Mouse (Mus musculus): Measurements from ENCODE around the gene Taok2. TPM values are rescaled to one million over a fixed set of nuclear protein-coding genes. Genes with fewer than 3 reads are reported as not detected.

Gene Taok2
- total RNA-seq, 1 experiment, result 42.3 TPM

DNA sequence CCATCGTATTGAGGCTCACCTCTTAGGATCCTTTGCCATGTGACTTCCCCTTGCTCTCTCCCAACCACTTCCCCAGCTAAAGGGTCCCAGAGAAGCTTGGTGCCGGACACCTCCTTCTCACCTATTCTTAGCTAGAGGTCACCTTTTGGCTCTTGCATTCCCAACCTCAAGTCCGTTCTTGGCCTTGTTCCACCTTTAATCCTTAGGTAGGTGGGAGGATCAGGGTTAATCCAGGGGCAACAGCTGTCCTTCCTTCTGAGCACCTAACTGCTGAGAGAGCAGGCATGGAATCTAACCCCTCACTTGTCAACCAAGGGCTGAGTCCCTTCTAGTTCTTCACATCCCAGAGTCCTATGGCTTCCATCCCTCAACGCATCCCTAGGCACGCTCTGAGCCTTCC, 58.6 kb downstream of the Taok2 start:
- DNase-seq (ENCODE audit: low read depth, low spot score), result no peak
- Histone ChIP-seq H3K36me3 (ENCODE audit: control insufficient read depth, insufficient read depth, low read length, poor library complexity, severe bottlenecking) (no peaks in the 10 kb centered on the region), H3K9ac (ENCODE audit: insufficient read depth, low read depth, low read length, poor library complexity, severe bottlenecking) (no peak overlapping the region), H3K9me3 (ENCODE audit: control insufficient read depth, insufficient read depth, low read depth, low read length) (no peaks in the 10 kb centered on the region), H3K27ac (ENCODE audit: insufficient read depth, low read depth, low read length, poor library complexity, severe bottlenecking) (no peak overlapping the region), H3K4me3 (ENCODE audit: insufficient read depth in 1 of 2, low read depth in 1 of 2, low read length in 2 of 2, poor library complexity in 1 of 2, severe bottlenecking in 1 of 2) (no peak overlapping the region), H3K4me1 (ENCODE audit: control insufficient read depth in 2 of 2, insufficient read depth in 2 of 2, low read length in 2 of 2, poor library complexity in 1 of 2) (peaks cover 2 to 21% of the 10 kb centered on the region in 2 experiments; a peak in 1 of 4 replicates)
- TF ChIP-seq HCFC1 (IDR thresholded peaks at IDR 0.05; ENCODE audit: borderline replicate concordance, insufficient read depth, low read length), result no peak
- no peak for TF ChIP-seq ZNF384 (IDR thresholded peaks at IDR 0.05; ENCODE audit: low read depth, low read length)
- no peak for TF ChIP-seq CHD2 (IDR thresholded peaks at IDR 0.05; ENCODE audit: low read depth, low read length)
- TF ChIP-seq ZC3H11A (IDR thresholded peaks at IDR 0.05; ENCODE audit: borderline replicate concordance, low read depth, low read length), result no peak
- no peak for TF ChIP-seq MAFK (IDR thresholded peaks at IDR 0.05; ENCODE audit: insufficient read depth, low read depth, low read length)
- in situ Hi-C loops (cut with MboI; ENCODE audit: low sequenced_read_pairs in 2 of 2, unreplicated experiment in 2 of 2), result no loop called here

- Histone ChIP-seq H3K9ac (ENCODE audit: insufficient read depth, low read depth, low read length, poor library complexity, severe bottlenecking) (no peak overlapping the region), H3K4me3 (ENCODE audit: insufficient read depth in 1 of 2, low read depth in 1 of 2, low read length in 2 of 2, poor library complexity in 1 of 2, severe bottlenecking in 1 of 2) (no peak overlapping the region), H3K9me3 (ENCODE audit: control insufficient read depth, insufficient read depth, low read depth, low read length) (no peaks in the 10 kb centered on the region), H3K36me3 (ENCODE audit: control insufficient read depth, insufficient read depth, low read length, poor library complexity, severe bottlenecking) (no peaks in the 10 kb centered on the region), H3K27ac (ENCODE audit: insufficient read depth, low read depth, low read length, poor library complexity, severe bottlenecking) (no peak overlapping the region), H3K4me1 (ENCODE audit: control insufficient read depth in 2 of 2, insufficient read depth in 2 of 2, low read length in 2 of 2, poor library complexity in 1 of 2) (peaks cover 2 to 21% of the 10 kb centered on the region in 2 experiments; a peak in 1 of 4 replicates)
- TF ChIP-seq ZNF384 (IDR thresholded peaks at IDR 0.05; ENCODE audit: low read depth, low read length), result peak; percentile 98
- no peak for TF ChIP-seq HCFC1 (IDR thresholded peaks at IDR 0.05; ENCODE audit: borderline replicate concordance, insufficient read depth, low read length)
- no peak for DNase-seq (ENCODE audit: low read depth, low spot score)
- in situ Hi-C loops (cut with MboI; ENCODE audit: low sequenced_read_pairs in 2 of 2, unreplicated experiment in 2 of 2), result no loop called here
Observed at GRCm38 (mm10) chr7:126825403-126825802, 59.1 kb downstream of the Taok2 start.

GRCm38 (mm10) chr7:126823940-126824339, 60.6 kb downstream of the Taok2 start:
- no peak overlapping the region for H3K9ac ChIP-seq (ENCODE audit: insufficient read depth, low read depth, low read length, poor library complexity, severe bottlenecking)
- no peaks in the 10 kb centered on the region for H3K36me3 ChIP-seq (ENCODE audit: control insufficient read depth, insufficient read depth, low read length, poor library complexity, severe bottlenecking)
- no peak for DNase-seq (ENCODE audit: low read depth, low spot score)
- peaks cover 2 to 14% of the 10 kb centered on the region in 2 experiments; a peak in 1 of 4 replicates for H3K4me1 ChIP-seq (ENCODE audit: control insufficient read depth in 2 of 2, insufficient read depth in 2 of 2, low read length in 2 of 2, poor library complexity in 1 of 2)
- no peak for TF ChIP-seq CHD2 (IDR thresholded peaks at IDR 0.05; ENCODE audit: low read depth, low read length)
- no peak for TF ChIP-seq MAFK (IDR thresholded peaks at IDR 0.05; ENCODE audit: insufficient read depth, low read depth, low read length)
- TF ChIP-seq HCFC1 (IDR thresholded peaks at IDR 0.05; ENCODE audit: borderline replicate concordance, insufficient read depth, low read length), result no peak
- TF ChIP-seq ZNF384 (IDR thresholded peaks at IDR 0.05; ENCODE audit: low read depth, low read length), result no peak
- TF ChIP-seq ZC3H11A (IDR thresholded peaks at IDR 0.05; ENCODE audit: borderline replicate concordance, low read depth, low read length), result no peak
- H3K27ac ChIP-seq (ENCODE audit: insufficient read depth, low read depth, low read length, poor library complexity, severe bottlenecking), result no peak overlapping the region
- no peaks in the 10 kb centered on the region for H3K9me3 ChIP-seq (ENCODE audit: control insufficient read depth, insufficient read depth, low read depth, low read length)
- in situ Hi-C loops (cut with MboI; ENCODE audit: low sequenced_read_pairs in 2 of 2, unreplicated experiment in 2 of 2), result no loop called here
- H3K4me3 ChIP-seq (ENCODE audit: insufficient read depth in 1 of 2, low read depth in 1 of 2, low read length in 2 of 2, poor library complexity in 1 of 2, severe bottlenecking in 1 of 2), result peak overlapping the region; percentile 1 to 71; a peak in 2 of 4 replicates

GRCm38 (mm10) chr7:126823202-126823711, 61.2 kb downstream of the Taok2 start:
- Histone ChIP-seq H3K36me3 (ENCODE audit: control insufficient read depth, insufficient read depth, low read length, poor library complexity, severe bottlenecking) (no peaks in the 10 kb centered on the region), H3K9me3 (ENCODE audit: control insufficient read depth, insufficient read depth, low read depth, low read length) (no peaks in the 10 kb centered on the region), H3K4me3 (ENCODE audit: insufficient read depth in 1 of 2, low read depth in 1 of 2, low read length in 2 of 2, poor library complexity in 1 of 2, severe bottlenecking in 1 of 2) (peak overlapping the region; percentile 26 to 71; a peak in 3 of 4 replicates), H3K4me1 (ENCODE audit: control insufficient read depth in 2 of 2, insufficient read depth in 2 of 2, low read length in 2 of 2, poor library complexity in 1 of 2) (peaks cover 2 to 9% of the 10 kb centered on the region in 2 experiments; a peak in 1 of 4 replicates), H3K27ac (ENCODE audit: insufficient read depth, low read depth, low read length, poor library complexity, severe bottlenecking) (no peak overlapping the region), H3K9ac (ENCODE audit: insufficient read depth, low read depth, low read length, poor library complexity, severe bottlenecking) (peak overlapping the region; percentile 49; the same call in 1 of the 2 replicates)
- no peak for TF ChIP-seq CHD2 (IDR thresholded peaks at IDR 0.05; ENCODE audit: low read depth, low read length)
- no peak for TF ChIP-seq ZNF384 (IDR thresholded peaks at IDR 0.05; ENCODE audit: low read depth, low read length)
- TF ChIP-seq HCFC1 (IDR thresholded peaks at IDR 0.05; ENCODE audit: borderline replicate concordance, insufficient read depth, low read length), result no peak
- no peak for TF ChIP-seq ZC3H11A (IDR thresholded peaks at IDR 0.05; ENCODE audit: borderline replicate concordance, low read depth, low read length)
- TF ChIP-seq MAFK (IDR thresholded peaks at IDR 0.05; ENCODE audit: insufficient read depth, low read depth, low read length), result no peak
- DNase-seq (ENCODE audit: low read depth, low spot score), result no peak
- in situ Hi-C loops (cut with MboI; ENCODE audit: low sequenced_read_pairs in 2 of 2, unreplicated experiment in 2 of 2), result no loop called here

DNA sequence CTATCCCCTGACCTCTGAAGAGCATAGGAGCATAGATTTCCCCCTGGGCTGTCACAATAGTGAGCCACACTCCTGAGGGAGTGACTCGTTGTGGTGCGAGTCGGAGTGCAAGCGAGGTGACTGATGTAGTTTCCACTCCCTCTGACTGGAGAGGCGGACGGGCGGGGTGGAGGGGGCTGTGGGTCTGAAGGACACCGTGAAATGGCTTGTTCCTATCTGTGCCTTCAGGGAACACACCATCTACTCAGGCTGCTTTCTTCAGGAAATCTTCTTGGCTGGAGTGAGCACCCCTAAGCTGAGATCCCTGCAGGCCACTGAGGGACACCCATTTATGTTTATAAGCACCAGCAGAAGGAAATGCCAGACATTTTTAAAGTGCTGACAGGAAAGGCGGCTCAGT, 61.8 kb downstream of the Taok2 start:
- in situ Hi-C loops (cut with MboI; ENCODE audit: low sequenced_read_pairs in 2 of 2, unreplicated experiment in 2 of 2), result no loop called here
- Histone ChIP-seq H3K36me3 (ENCODE audit: control insufficient read depth, insufficient read depth, low read length, poor library complexity, severe bottlenecking) (no peaks in the 10 kb centered on the region), H3K4me1 (ENCODE audit: control insufficient read depth in 2 of 2, insufficient read depth in 2 of 2, low read length in 2 of 2, poor library complexity in 1 of 2) (peaks cover 2 to 9% of the 10 kb centered on the region in 2 experiments; a peak in 1 of 4 replicates), H3K9ac (ENCODE audit: insufficient read depth, low read depth, low read length, poor library complexity, severe bottlenecking) (no peak overlapping the region), H3K4me3 (ENCODE audit: insufficient read depth in 1 of 2, low read depth in 1 of 2, low read length in 2 of 2, poor library complexity in 1 of 2, severe bottlenecking in 1 of 2) (no peak overlapping the region; a peak in 1 of 4 replicates), H3K9me3 (ENCODE audit: control insufficient read depth, insufficient read depth, low read depth, low read length) (no peaks in the 10 kb centered on the region), H3K27ac (ENCODE audit: insufficient read depth, low read depth, low read length, poor library complexity, severe bottlenecking) (no peak overlapping the region)
- DNase-seq (ENCODE audit: low read depth, low spot score), result no peak
- TF ChIP-seq HCFC1 (IDR thresholded peaks at IDR 0.05; ENCODE audit: borderline replicate concordance, insufficient read depth, low read length), result no peak
- no peak for TF ChIP-seq ZNF384 (IDR thresholded peaks at IDR 0.05; ENCODE audit: low read depth, low read length)
- no peak for TF ChIP-seq CHD2 (IDR thresholded peaks at IDR 0.05; ENCODE audit: low read depth, low read length)
- no peak for TF ChIP-seq ZC3H11A (IDR thresholded peaks at IDR 0.05; ENCODE audit: borderline replicate concordance, low read depth, low read length)
- TF ChIP-seq MAFK (IDR thresholded peaks at IDR 0.05; ENCODE audit: insufficient read depth, low read depth, low read length), result no peak

Data from ES-E14 (cell line).